Mouse (Mus musculus): ENCODE data around the gene Atoh7. TPM values are rescaled to one million over a fixed set of nuclear protein-coding genes. Genes with fewer than 3 reads are reported as not detected.

The Atoh7 gene
- polyA plus RNA-seq, 1 experiment from 2014 or later = 1.1 TPM

DNA sequence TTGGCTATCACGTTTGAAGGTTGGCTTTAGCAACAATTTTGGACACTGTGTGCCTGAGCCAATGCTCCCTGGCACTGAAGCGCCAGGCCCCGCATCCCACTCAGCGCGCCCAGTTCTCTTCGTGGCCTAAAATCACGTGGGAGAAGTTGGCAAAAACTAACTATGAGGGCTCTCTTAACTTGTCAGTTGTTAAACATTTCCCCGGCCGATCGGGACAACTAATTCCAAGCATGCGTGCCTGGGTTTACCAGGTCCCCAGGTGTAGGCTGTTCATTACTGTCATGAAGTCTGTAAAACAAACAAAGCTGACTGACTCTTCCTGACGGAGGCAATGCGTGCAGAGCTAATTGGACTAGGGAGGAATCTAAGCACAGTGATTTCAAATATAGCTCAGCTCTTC is 43.2 kb downstream of the Atoh7 start:
- Histone ChIP-seq H3K4me2 (ENCODE audit: low read depth, low read length, severe bottlenecking) (no peak overlapping the region), H3K27ac (ENCODE audit: low read depth, low read length) (no peak overlapping the region), H3K9ac (ENCODE audit: low read length) (no peak overlapping the region), H3K9me3 (ENCODE audit: control insufficient read depth, low read length) (no peaks in the 10 kb centered on the region), H3K27me3 (ENCODE audit: control insufficient read depth, insufficient read depth, low read length) (no peaks in the 10 kb centered on the region), H3K4me1 (replicated peaks; ENCODE audit: control insufficient read depth, insufficient read depth, low read length) (no peaks in the 10 kb centered on the region), H3K36me3 (ENCODE audit: control insufficient read depth, insufficient read depth, low read length) (no peaks in the 10 kb centered on the region), H3K4me3 (ENCODE audit: low read depth, low read length) (no peak overlapping the region)
- DNase-seq (ENCODE audit: low spot score) = no peak
- no peak for ATAC-seq (replicated peaks; ENCODE audit: low FRiP score)
- 91% methylated on average over 13 of the region's 13 CpGs for WGBS

Other genes with a start within 250 kb of the Atoh7 start
- gene Tet1, start 190.7 kb upstream of the Atoh7 start, polyA plus RNA-seq (2014; fragmentation: Nextera tagmentation; extraction: Ambion mirVana) = 37.8 and 39.7 TPM in 2 replicates
- gene Slc25a16, start 179.0 kb upstream of the Atoh7 start, polyA plus RNA-seq (2014; fragmentation: Nextera tagmentation; extraction: Ambion mirVana) = 12.6 TPM in 2 replicates
- 31.6 and 33.1 TPM in 2 replicates for gene Dna2, start 152.6 kb upstream of the Atoh7 start, polyA plus RNA-seq (2014; fragmentation: Nextera tagmentation; extraction: Ambion mirVana)
- 22.7 and 27.1 TPM in 2 replicates for gene Rufy2, start 119.4 kb upstream of the Atoh7 start, polyA plus RNA-seq (2014; fragmentation: Nextera tagmentation; extraction: Ambion mirVana)
- gene Hnrnph3, start 75.4 kb upstream of the Atoh7 start, polyA plus RNA-seq (2014; fragmentation: Nextera tagmentation; extraction: Ambion mirVana) = 161 and 170 TPM in 2 replicates
- 0.88 and 0.89 TPM in 2 replicates for gene Pbld2, start 75.3 kb upstream of the Atoh7 start, polyA plus RNA-seq (2014; fragmentation: Nextera tagmentation; extraction: Ambion mirVana)
- 1.6 and 1.8 TPM in 2 replicates for gene Pbld1, start 39.5 kb upstream of the Atoh7 start, polyA plus RNA-seq (2014; fragmentation: Nextera tagmentation; extraction: Ambion mirVana)
- gene Mypn, start 104.3 kb downstream of the Atoh7 start, polyA plus RNA-seq (2014; fragmentation: Nextera tagmentation; extraction: Ambion mirVana) = not detected in 2 replicates
- gene Herc4, start 144.2 kb downstream of the Atoh7 start, polyA plus RNA-seq (2014; fragmentation: Nextera tagmentation; extraction: Ambion mirVana) = 51.0 and 55.3 TPM in 2 replicates